Mouse (Mus musculus) lung, postnatal 25 days (tissue): ENCODE measurements around the gene Myom1.
A peak's percentile ranks its signal among the peaks of the same experiment; 100 is the strongest.

Source experiments
- DNase-seq: peaks from one replicate; pipeline ENCODE4 v3.0.0; 2022; ENCODE audit warnings: low spot score

Myom1 gene

GRCm38 (mm10) chr17:71017457-71017998, 15.1 kb downstream of the Myom1 start:
- no peak for DNase-seq

- DNase-seq: no peak
Measured at GRCm38 (mm10) chr17:71018151-71018550, 15.7 kb downstream of the Myom1 start.

GRCm38 (mm10) chr17:71018616-71019308, 16.3 kb downstream of the Myom1 start:
- DNase-seq: no peak

GRCm38 (mm10) chr17:71019309-71019655, 16.8 kb downstream of the Myom1 start:
- DNase-seq: no peak

GRCm38 (mm10) chr17:71019860-71020259, 17.4 kb downstream of the Myom1 start:
- no peak for DNase-seq

GRCm38 (mm10) chr17:71022841-71023240, 20.4 kb downstream of the Myom1 start:
- DNase-seq: no peak

- no peak for DNase-seq
Measured at GRCm38 (mm10) chr17:71024071-71024470, 21.6 kb downstream of the Myom1 start.

- no peak for DNase-seq
Measured at GRCm38 (mm10) chr17:71025922-71026321, 23.5 kb downstream of the Myom1 start.

GRCm38 (mm10) chr17:71027186-71027585, 24.8 kb downstream of the Myom1 start:
- DNase-seq: no peak

- no peak for DNase-seq
Measured at GRCm38 (mm10) chr17:71032719-71033118, 30.3 kb downstream of the Myom1 start.

GRCm38 (mm10) chr17:71034472-71034871, 32.0 kb downstream of the Myom1 start:
- DNase-seq: no peak

GRCm38 (mm10) chr17:71037188-71037587, 34.8 kb downstream of the Myom1 start:
- DNase-seq: no peak

GRCm38 (mm10) chr17:71038812-71039211, 36.4 kb downstream of the Myom1 start:
- no peak for DNase-seq

GRCm38 (mm10) chr17:71039851-71040581, 37.6 kb downstream of the Myom1 start:
- no peak for DNase-seq

- DNase-seq: no peak
Measured at GRCm38 (mm10) chr17:71040582-71040880, 38.1 kb downstream of the Myom1 start.

GRCm38 (mm10) chr17:71042645-71043044, 40.2 kb downstream of the Myom1 start:
- DNase-seq: no peak

GRCm38 (mm10) chr17:71045591-71045990, 43.2 kb downstream of the Myom1 start:
- DNase-seq: no peak

- no peak for DNase-seq
Measured at GRCm38 (mm10) chr17:71046856-71047255, 44.4 kb downstream of the Myom1 start.

- no peak for DNase-seq
Measured at GRCm38 (mm10) chr17:71049292-71049691, 46.9 kb downstream of the Myom1 start.

GRCm38 (mm10) chr17:71053134-71053708, 50.8 kb downstream of the Myom1 start:
- no peak for DNase-seq

GRCm38 (mm10) chr17:71055203-71055894, 52.9 kb downstream of the Myom1 start:
- peak; percentile 21 for DNase-seq

GRCm38 (mm10) chr17:71056405-71056804, 54.0 kb downstream of the Myom1 start:
- DNase-seq: no peak

- no peak for DNase-seq
Measured at GRCm38 (mm10) chr17:71057758-71058157, 55.3 kb downstream of the Myom1 start.
